Mouse (Mus musculus): Measurements from ENCODE around the gene Dpyd.

Dpyd gene

DNA sequence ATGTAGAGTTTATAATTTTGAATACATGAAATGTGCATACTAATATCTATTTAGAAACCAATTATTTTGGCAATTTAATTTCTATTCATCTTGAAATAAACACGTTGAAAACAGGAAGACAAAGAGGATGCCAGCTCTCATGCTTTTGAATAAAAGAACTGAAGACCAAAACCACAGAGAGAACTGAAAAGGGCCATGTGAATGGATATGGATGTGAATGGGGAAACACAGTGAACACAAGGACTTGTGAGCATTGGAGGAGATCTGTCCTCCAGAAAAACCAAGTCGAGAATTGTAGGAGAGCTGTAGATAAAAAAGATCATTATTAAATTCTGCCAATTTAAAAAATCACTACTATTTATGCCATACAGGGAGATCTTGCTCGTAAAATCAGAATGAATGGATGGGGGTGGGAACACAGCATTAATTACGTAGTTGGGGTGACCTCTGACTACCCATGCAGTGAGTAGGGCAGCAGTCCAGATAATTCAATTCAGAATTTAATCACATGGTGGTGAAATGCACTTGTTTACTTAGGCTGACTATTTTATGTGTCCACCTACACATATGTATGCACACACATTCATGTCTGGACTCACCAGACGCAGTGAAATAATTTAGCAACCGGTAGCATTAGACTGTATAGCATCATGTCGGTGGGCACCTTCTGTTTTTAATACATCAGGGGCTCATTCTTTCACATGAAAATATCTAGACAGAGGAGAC is 114.3 kb downstream of the Dpyd start:
- DNase-seq (ENCODE audit: low spot score), result no peak

DNA sequence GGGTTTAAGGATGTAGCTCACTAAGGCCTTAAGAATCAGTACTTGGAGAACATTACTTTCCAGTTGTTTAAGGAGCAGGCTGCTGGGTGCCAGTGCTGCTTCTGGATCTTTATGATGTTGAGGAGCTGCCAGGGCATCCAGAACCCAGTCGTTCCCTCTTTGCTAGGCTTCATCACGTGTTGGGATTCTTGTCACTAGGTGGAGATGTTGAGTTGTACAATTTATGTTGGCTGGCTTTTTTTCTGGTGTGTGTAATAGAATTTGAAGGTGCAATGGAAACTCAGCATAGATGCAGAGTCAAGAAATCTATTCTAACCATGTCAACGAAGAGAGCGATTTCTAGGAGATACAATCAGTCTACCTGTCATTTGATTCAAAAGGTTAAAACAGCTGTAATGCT is 118.9 kb downstream of the Dpyd start:
- DNase-seq (ENCODE audit: low spot score), result peak; percentile 18

DNA sequence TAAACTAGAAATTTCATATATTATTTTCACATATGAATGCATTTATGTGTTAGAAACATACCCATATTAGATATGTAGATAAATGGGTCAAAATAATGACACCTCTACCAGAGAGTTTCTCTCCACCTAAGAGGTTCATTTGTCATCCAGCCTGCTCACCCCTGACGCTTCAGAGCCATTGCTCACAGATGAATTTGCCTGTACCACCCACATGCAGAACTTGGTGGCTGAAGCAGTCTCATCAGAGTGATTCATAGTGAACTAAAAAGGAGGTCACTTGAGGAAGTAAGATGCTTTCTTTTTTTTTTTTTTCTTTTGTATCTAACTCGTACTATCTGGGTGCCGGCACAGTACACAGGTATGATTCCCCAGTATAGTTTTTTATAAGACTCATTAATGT is 188.3 kb downstream of the Dpyd start:
- no peak for DNase-seq (ENCODE audit: low spot score)

DNA sequence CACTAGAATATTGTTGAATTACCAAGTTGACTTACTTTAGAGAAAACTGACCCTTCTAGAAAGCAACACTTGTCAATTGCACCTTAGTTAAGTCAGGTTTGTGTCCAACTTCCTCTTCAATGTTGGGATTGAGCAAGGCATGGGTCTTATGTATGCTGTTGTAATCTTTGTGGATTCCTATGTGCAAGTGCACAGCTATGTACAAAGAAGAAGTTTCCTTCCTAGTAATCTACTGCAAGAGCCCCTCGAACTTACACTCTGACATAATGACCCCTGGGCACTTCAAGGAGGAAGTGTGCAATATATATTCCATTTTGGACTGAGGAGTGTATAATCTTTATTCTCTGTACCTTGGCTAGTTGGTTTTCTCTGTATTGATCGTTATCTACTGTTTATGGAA is 191.7 kb downstream of the Dpyd start:
- no peak for DNase-seq (ENCODE audit: low spot score)

DNA sequence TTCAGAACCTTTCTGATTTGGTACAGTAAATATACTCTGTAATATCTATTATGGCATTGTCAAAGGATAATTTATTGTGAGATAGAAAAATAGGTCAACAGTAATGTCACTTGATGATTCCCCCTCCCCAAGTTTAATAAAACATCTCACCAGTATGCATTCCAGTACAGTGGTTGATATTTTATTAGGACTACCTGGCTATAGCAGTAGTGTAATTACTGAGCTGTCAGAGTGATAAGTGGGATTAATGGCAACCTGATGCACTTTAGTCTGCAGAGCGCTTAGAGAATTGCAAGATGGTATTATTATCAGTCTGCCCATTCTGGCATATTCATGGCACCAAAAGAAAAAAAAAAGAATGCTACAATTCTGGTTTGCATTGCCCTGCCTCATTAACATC is 194.2 kb downstream of the Dpyd start:
- DNase-seq (ENCODE audit: low spot score), result no peak

DNA sequence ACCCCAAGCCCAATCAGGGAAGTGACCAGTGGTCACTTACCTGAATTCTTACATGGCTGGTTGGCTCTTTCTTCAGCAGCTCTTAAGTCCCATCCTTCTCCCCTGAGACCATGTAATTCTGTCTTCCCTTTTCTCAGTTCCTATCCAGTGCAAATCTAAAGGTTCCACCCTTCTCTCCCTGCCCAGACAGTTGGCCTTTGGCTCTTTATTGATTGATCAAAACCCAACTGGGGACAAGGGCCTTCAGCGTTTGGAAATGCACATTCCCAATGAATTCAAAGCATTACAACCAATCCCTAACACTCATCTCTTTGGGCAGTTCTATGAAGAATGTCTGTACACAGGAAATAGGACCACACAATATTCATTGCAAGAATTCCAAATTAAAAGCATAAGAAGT is 251.0 kb downstream of the Dpyd start:
- no peak for DNase-seq (ENCODE audit: low spot score)

DNA sequence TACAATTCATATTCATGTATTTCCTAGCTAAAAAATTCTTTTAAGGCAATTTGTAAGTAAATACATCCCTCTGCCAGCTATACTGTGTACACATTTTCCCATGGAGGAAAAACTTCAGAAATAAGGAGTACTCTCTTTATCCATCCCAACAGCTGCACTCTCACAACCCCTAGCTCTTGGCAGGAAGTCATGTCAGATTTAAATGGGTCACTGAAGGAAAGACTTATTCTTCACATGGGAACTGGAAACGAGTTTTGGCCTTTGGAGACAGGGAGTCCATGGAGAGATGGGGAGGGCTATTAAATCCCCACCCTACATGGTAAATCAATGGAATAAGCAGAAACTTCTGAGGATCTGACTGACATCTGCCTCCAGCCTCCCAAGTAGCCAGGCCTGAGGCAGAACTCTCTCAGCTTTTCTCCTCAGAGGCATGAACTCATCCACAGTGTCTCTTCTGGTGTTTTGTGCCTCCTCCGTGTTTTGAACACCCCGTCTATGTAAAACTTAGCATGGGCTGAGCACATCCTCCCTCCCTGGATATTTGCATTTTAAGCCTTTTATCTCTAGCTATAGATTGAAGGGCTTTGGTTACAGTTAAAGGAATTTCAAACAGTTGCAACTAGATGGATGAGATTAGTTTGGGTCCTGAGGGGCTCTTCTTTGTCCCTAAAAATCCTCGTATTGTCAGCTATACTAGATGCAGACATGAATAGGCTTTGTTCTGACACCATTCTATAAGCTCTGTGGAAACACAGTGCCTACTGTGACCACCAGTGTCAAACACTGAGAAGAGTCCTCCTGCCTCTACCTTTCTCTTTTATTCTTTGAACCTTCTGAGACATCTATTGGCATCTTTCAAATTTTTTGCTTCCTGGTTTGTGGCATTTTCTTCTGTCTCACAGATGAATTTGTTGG is 288.9 kb downstream of the Dpyd start:
- no peak for DNase-seq (ENCODE audit: low spot score)

DNA sequence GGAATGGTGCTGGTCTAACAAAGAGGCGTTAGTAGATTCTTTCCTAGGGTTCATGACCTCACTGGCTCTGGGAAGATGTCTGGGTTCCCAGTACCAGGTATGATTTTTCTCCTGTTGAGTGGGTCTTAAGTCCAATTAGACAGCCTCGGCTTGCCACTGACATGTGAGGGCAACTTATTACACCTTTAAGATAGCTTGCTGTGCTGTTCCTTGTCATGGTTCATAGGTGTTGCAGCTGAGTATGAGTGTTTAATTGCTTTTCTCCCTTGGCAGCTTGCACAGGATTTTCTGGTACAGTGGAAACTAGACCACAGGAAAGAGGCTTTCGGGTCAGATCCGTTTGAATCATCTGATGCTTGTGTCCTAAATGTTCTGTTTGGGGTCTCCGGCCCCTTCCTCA is 290.8 kb downstream of the Dpyd start:
- no peak for DNase-seq (ENCODE audit: low spot score)

DNA sequence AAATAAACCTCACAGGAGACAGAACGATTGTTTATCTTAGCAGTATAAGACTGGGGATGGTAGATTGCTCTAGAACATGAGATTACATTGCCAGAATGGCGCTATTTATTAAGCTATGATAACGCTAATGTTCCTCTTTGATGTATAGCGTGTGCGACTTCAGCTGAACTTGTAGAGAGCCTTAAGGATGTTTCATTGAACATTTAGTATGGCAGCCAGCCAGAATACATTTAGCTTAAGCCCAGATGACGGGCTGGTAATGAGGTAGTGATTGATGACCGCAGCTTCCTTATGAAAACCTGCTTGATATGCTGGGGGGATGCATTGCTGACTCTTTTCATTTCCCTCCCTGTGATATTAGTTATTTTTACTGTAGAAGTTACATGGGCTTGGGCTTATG is 293.5 kb downstream of the Dpyd start:
- DNase-seq (ENCODE audit: low spot score), result peak; percentile 16

DNA sequence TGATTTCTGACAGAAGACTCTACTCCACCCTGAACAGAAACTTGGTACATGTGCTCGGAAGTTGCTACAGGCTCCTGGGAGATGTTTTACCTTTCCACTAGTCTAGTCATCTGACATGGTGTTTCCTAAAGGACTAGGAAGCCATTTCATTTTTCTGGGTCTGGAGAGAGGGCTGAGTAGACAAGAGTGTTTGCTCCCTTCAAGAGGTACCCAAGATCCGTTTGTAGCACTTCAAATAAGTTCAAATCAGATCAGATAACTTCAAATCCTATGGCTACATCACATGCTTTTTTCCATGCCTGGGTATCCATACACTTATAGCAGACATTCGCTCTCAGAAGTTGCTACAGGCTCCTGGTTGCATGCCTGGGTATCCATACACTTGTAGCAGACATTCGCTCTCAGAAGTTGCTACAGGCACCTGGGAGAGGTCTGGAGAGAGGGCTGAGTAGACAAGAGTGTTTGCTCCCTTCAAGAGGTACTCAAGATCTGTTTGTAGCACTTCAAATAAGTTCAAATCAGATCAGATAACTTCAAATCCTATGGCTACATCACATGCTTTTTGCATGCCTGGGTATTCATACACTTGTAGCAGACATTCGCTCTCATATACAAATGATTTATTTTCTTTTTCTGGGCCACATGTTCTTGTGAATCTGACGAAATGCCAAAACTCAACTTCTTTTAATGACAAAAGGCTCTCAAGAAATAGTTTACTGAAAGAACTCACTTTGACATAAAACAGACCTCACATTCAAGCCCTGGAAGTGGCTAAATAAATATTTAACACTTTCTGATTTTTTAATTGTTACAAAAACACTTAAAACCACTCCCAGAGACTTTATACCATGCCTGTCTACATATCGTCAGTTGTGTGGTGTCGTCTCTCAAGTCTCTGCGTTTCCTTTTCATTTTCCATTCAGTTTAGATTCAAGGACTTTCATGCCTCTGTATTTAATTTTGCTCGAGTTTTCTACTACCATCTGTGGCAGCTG is 307.5 kb downstream of the Dpyd start:
- DNase-seq (ENCODE audit: low spot score), result no peak

DNA sequence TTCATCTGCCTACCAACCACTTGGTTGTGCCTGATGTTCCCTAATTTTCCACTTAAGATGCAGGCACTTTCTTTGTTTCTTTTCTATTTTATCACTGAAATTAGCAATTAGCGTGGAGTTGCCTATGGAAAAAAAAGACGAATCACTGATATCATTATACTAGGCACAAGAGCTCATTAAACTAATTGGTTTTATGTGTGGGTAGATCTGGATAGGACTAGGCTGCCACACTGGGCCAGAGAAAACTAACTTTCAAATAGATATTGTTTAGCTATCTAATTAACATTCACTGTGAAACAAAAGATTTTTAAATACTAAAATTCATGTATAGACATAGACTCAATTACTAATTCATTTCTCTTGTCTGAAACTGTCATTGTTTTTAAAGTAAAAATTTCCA is 313.9 kb downstream of the Dpyd start:
- no peak for DNase-seq (ENCODE audit: low spot score)

DNA sequence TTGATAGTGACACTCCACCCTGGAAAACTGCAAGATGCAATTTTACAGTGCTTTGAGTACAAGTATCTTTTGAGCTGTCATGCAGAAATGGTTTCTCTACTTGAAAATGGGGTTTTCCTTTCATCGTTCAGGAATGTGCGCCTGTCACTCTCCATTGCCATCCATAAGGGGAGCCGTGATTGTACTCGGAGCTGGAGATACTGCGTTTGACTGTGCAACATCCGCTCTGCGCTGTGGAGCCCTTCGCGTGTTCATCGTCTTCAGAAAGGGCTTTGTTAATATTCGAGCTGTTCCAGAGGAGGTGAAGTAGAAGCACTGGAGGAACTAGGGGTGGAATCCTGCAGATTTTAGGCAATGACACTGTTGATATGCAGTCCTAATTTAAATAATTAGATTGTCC is 337.1 kb downstream of the Dpyd start:
- DNase-seq (ENCODE audit: low spot score), result no peak

DNA sequence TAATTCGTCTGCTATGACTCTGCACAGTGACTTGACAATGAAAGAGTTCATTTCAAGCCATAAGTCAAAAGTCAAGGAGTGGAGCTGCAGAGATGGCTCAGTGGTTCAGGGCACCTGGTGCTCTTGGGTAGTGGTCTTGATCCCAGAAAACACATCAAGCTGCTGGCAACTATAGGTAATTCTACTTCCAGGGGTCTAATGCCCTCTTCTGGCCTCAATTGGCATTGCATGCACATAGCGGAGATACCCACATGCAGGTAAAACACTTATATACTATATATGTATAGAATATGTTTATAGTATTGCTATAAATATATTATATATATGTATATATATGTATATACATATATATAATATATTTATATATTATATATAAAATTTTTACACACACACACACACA is 429.4 kb downstream of the Dpyd start:
- no peak for DNase-seq (ENCODE audit: low spot score)

DNA sequence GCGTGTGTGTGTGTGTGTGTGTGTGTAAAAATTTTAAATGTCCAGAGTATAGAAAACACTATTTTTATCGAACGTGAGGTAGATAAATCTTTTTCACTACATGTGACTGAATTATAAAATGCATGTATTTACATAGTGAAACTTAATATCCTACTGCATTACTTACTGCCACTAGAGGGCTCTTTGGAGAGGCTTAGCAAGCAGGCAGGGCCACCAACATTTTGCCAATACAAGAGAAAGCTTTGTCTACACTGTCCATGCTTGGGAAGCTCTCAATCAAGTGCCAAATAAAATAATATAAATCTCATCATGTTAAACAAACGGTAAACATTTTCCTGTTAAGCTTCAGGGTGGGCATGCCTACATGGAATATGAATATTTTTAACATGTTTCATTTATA is 429.9 kb downstream of the Dpyd start:
- peak; percentile 21 for DNase-seq (ENCODE audit: low spot score)

DNA sequence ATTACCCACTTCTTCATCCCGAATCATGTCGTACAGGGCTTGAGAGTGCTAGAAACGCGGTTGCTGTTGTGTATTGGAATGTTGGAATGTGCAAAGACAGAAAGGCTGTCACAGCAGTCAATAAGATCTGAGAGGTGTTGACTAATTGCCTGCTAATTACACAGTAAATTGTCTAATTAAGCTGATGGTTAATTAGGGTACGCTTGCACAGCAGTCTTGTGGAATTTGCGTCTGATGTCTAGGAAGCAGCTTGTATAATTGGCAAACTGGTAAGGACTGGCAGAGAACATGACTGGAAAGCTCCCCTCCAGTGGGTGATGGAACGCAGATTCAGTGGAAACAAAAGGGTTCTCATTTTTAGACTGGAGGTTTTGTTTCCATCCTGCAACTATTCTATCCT is 459.3 kb downstream of the Dpyd start:
- no peak for DNase-seq (ENCODE audit: low spot score)

DNA sequence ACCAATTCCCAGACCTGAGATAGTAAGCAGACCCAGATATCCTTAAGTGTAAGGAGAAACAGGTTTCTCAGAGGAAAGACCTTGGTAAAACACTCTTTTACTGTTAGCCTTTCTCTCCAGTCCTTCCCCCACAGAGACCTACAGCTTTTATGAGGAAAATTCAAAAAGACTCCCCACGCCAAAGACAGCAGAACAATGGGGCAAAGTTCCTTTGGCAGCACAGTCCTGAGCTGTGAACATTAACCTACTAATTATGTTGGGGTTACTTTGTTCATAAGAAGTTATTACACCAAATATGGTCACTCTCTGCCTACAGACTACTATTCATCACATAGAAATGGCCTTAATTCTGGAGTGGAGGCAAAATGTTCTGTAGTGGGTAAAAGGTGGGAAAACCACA is 480.7 kb downstream of the Dpyd start:
- DNase-seq (ENCODE audit: low spot score), result no peak

DNA sequence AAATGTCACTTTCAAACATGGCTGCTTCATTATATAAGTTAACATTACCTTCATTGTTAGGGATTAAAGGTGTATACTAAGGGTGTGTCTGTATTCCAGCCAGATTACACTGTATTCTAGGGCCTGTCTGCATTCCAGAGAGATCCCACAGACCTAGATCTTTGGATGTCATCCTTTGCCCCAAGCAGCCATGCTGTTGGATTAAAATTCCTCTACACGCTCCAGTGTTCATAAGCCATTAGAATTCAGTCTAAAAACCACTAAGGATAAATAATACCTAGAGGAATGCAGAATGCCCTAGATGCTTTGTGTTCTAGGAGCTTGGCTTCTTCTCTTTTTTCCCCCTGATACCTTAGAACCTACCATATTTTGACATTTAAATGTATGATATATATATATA is 494.2 kb downstream of the Dpyd start:
- no peak for DNase-seq (ENCODE audit: low spot score)

DNA sequence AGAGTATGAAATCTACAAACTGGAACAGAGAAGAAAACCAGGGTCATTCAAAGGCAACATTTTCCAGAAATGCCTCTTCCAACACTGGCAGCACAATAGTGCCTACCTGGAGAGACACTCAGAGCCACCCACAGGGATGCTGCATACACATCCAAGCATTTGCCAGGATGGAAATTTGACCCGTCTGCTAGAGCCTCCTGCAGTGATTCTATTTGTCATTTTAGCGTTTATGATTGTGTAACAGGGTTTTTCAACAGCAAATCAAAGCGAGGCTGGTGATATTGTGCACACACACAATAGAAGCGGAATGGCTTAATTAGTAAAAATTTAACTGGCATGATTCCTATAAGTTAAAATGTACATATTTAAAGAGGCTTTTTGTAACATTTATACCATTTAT is 501.3 kb downstream of the Dpyd start:
- no peak for DNase-seq (ENCODE audit: low spot score)

DNA sequence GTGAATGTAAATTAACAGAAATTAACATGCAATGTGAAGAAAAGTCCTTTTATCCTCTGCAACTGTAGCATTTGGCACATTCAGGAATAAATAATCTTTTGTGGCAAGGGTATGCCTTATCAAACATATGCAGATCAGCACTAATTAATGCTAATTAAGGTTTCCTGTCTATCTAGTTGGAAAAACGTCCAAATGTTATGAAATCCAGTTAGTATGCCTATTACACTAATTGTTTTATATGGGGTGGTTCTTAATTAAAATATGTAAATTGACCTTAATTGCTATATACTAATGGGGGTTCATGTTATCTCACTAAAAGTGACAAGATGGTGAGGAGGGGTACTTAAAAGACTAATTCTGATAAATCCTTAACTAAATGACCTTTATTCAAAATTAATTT is 501.7 kb downstream of the Dpyd start:
- DNase-seq (ENCODE audit: low spot score), result no peak

DNA sequence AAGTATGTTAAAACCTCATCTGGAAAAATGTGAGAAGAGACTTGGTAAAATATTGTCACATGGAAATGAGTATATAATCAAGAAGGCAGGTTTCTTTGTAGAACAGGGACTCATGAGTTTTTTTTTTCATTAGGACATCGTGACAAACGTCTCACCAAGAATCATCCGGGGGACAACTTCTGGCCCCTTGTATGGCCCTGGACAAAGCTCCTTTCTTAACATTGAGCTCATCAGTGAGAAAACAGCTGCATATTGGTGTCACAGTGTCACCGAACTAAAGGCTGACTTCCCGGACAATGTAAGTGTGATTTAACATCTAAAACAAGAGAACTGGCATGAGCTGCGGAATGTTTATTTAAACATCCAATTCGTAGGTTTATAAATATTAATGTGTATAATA is 502.8 kb downstream of the Dpyd start:
- peak; percentile 6 for DNase-seq (ENCODE audit: low spot score)

DNA sequence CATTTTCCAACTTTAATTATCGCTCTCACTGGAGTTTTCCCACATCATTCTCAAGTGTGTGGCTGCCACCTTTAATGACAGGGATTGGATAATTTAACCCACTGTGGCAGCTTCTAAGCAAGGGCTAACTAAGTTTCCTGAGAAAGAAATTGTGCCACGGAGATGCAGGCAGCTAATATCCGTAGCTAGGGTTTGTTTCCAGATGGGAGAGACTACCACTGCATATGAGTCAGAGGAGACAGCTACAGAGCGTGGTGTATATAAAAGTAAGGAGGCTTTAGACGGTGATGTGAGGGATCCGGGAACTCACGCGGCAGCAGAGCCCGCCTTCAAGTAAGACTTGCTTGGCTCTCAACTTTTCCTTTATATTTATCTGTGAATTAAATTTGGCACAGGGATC is 505.3 kb downstream of the Dpyd start:
- no peak for DNase-seq (ENCODE audit: low spot score)

DNA sequence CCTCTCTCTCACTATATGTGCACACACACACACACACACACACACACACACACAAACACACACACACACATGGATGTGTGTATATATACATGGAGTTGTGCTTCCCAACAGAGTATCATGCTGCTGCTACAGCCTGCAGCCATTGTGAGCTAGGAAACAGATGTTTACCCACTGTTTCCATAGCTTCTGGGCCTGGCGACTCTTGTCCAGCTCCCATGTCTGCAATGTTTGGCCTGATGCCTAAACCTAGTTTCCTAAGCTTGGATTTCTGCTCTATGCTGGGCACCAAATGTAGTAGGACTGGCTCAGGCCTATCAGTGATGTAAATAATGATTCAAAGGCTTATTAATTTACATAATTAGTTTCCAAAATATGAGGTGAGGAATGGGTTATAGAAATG is 524.7 kb downstream of the Dpyd start:
- no peak for DNase-seq (ENCODE audit: low spot score)
